Comparison of ENCODE assay signal across 10 mouse cellular contexts in genomic region chr9:102351721-102352120, GRCm38 (mm10). TPM values are rescaled to one million over a fixed set of nuclear protein-coding genes. Genes with fewer than 3 reads are reported as not detected.
A peak's percentile ranks its signal among the peaks of the same experiment; 100 is the strongest.
DNase-seq lines count a peak whose midpoint lies in the region; ATAC-seq lines count a peak whose summit lies in the region.
"Had no signal": no experiment of that assay in that cellular context is flagged by ENCODE, and none has a peak within 500 bp of the region (broad histone marks: within the 10 kb centered on the region; RNA-seq: fewer than 3 reads in every experiment).

No protein-coding gene starts in this region.

- 11% methylated on average over 10 of the region's 10 CpGs for WGBS in forebrain, embryonic 10.5 days

- no peak for ATAC-seq in megakaryocyte progenitor cell, adult 5-6 weeks (replicated peaks; ENCODE audit: poor library complexity)
- ATAC-seq: lung, postnatal 0 days had no signal

- peak overlapping the region; percentile 82 for H3K4me3 ChIP-seq in forebrain, embryonic 10.5 days

- 0 out of 2 replicates have a peak overlapping the region, but pooled peaks have one; percentile 17 for H3K27ac ChIP-seq in forebrain, embryonic 10.5 days

- peaks cover 34% of the 10 kb centered on the region for H3K4me1 ChIP-seq in forebrain, embryonic 10.5 days

- DNase-seq in layer of hippocampus, adult 11-12 months (ENCODE audit: low spot score), result peak; percentile 27
- DNase-seq in layer of hippocampus, adult 9-10 months (ENCODE audit: low spot score), result no peak
- no peak for DNase-seq in forebrain, embryonic 10.5 days (ENCODE audit: extremely low spot score, low spot score)
- DNase-seq in layer of hippocampus, postnatal 36 days, result peak; percentile 34 to 38
- DNase-seq in right cerebral cortex, postnatal 10 days (ENCODE audit: low spot score in 2 of 2), result peak; percentile 47 to 65
- DNase-seq in thymus, postnatal 25 days, result no peak
- no peak for DNase-seq in lung, postnatal 4 days
- DNase-seq: heart, postnatal 36 days had no signal

- H3K27me3 ChIP-seq in forebrain, embryonic 10.5 days (ENCODE audit: poor library complexity, severe bottlenecking), result peaks cover 95% of the 10 kb centered on the region

- H3K9me3 ChIP-seq in forebrain, embryonic 10.5 days, result no peaks in the 10 kb centered on the region

- H3K36me3 ChIP-seq in forebrain, embryonic 10.5 days (replicated peaks), result no peaks in the 10 kb centered on the region

RNA-seq across cellular contexts. Expression of gene Ephb1, which starts 2.8 kb away (rescaled TPM):
- 9.1 and 11.0 TPM in 2 replicates for polyA plus RNA-seq in forebrain, embryonic 10.5 days (2016; fragmentation: Nextera tagmentation; extraction: Ambion mirVana)
- 10 to 100 TPM; 25.8 to 26.6 TPM for total RNA-seq in layer of hippocampus, postnatal 36 days (2021)
- not detected in 2 replicates for total RNA-seq in megakaryocyte progenitor cell, adult 5-6 weeks (2015)
- not detected in 2 replicates for total RNA-seq in megakaryocyte progenitor cell, adult 5-6 weeks (2017)

Comparison
In these comparisons a context has a peak if more than half of its experiments do, and no peak if none do; other contexts are left out.
1. DNase-seq: peak in layer of hippocampus, adult 11-12 months (single experiment), layer of hippocampus, postnatal 36 days (2 of 2) and right cerebral cortex, postnatal 10 days (2 of 2); none in layer of hippocampus, adult 9-10 months (single experiment), forebrain, embryonic 10.5 days (single experiment), thymus, postnatal 25 days (single experiment) and lung, postnatal 4 days (0 of 2).
2. RNA of gene Ephb1, which starts 2.8 kb away (total RNA-seq): 25.8 to 26.6 TPM in layer of hippocampus, postnatal 36 days; not detected in megakaryocyte progenitor cell, adult 5-6 weeks; every median in the first group is over 10 times any median in the second.